Mouse (Mus musculus) adrenal gland (tissue): ENCODE results near the gene Irf2.

ENCODE experiments used
- intact Hi-C: fragments of 180-260 bp; cut with DNase I; formaldehyde crosslinking; loops from one replicate; pipeline ENCODE4 v1.15.1; 2025

The Irf2 gene

GRCm38 (mm10) chr8:46794317-46794716 lies 54.8 kb downstream of the Irf2 start:
- intact Hi-C loops = no loop called here

GRCm38 (mm10) chr8:46799212-46799611 lies 59.7 kb downstream of the Irf2 start:
- intact Hi-C loops = no loop called here

- intact Hi-C loops = loop anchor here (5.0 kb wide), 1 partner anchor 52 kb away; no protein-coding TSS in a partner anchor
These were observed 60.2 kb downstream of the Irf2 start for GRCm38 (mm10) chr8:46799706-46800105.

- intact Hi-C loops = loop anchor here (5.0 kb wide), 1 partner anchor 54 kb away; no protein-coding TSS in a partner anchor
These were observed 61.7 kb downstream of the Irf2 start for GRCm38 (mm10) chr8:46801153-46801684.

- intact Hi-C loops = loop anchor here (5.0 kb wide), 1 partner anchor 55 kb away; no protein-coding TSS in a partner anchor
These were observed 62.5 kb downstream of the Irf2 start for GRCm38 (mm10) chr8:46802009-46802408.

GRCm38 (mm10) chr8:46804721-46805120 lies 65.2 kb downstream of the Irf2 start:
- intact Hi-C loops = loop anchor here (5.0 kb wide), 1 partner anchor 57 kb away; no protein-coding TSS in a partner anchor

- intact Hi-C loops = loop anchor here (2.0 kb wide), 1 partner anchor 70 kb away; no protein-coding TSS in a partner anchor
These were observed 71.6 kb downstream of the Irf2 start for GRCm38 (mm10) chr8:46811021-46811622.

GRCm38 (mm10) chr8:46811944-46812343 lies 72.4 kb downstream of the Irf2 start:
- intact Hi-C loops = loop anchor here (2.0 kb wide), 1 partner anchor 71 kb away; no protein-coding TSS in a partner anchor

GRCm38 (mm10) chr8:46812966-46813365 lies 73.4 kb downstream of the Irf2 start:
- intact Hi-C loops = no loop called here

GRCm38 (mm10) chr8:46818106-46818989 lies 78.8 kb downstream of the Irf2 start:
- intact Hi-C loops = no loop called here

GRCm38 (mm10) chr8:46818990-46819288 lies 79.4 kb downstream of the Irf2 start:
- intact Hi-C loops = no loop called here

- intact Hi-C loops = loop anchor here (10.0 kb wide), 1 partner anchor 144 kb away; no protein-coding TSS in a partner anchor
These were observed 89.3 kb downstream of the Irf2 start for GRCm38 (mm10) chr8:46828734-46829413.

GRCm38 (mm10) chr8:46829414-46830111 lies 90.0 kb downstream of the Irf2 start:
- intact Hi-C loops = loop anchor here (5.0 to 10.0 kb wide), 2 partner anchors 42 to 145 kb away; no protein-coding TSS in a partner anchor

- intact Hi-C loops = loop anchor here (5.0 kb wide), 1 partner anchor 43 kb away; no protein-coding TSS in a partner anchor
These were observed 90.8 kb downstream of the Irf2 start for GRCm38 (mm10) chr8:46830112-46830855.

GRCm38 (mm10) chr8:46831916-46832315 lies 92.4 kb downstream of the Irf2 start:
- intact Hi-C loops = loop anchor here (5.0 kb wide), 1 partner anchor 45 kb away; no protein-coding TSS in a partner anchor

GRCm38 (mm10) chr8:46832399-46832798 lies 92.9 kb downstream of the Irf2 start:
- intact Hi-C loops = loop anchor here (5.0 kb wide), 1 partner anchor 45 kb away; no protein-coding TSS in a partner anchor

- intact Hi-C loops = loop anchor here (5.0 kb wide), 1 partner anchor 46 kb away; no protein-coding TSS in a partner anchor
These were observed 94.2 kb downstream of the Irf2 start for GRCm38 (mm10) chr8:46833763-46834162.

GRCm38 (mm10) chr8:46834440-46834839 lies 94.9 kb downstream of the Irf2 start:
- intact Hi-C loops = loop anchor here (5.0 kb wide), 1 partner anchor 47 kb away; no protein-coding TSS in a partner anchor

GRCm38 (mm10) chr8:46836011-46836652 lies 96.6 kb downstream of the Irf2 start:
- intact Hi-C loops = no loop called here
